Mouse (Mus musculus): ENCODE data around the gene Kdm3a.

Gene Kdm3a

DNA sequence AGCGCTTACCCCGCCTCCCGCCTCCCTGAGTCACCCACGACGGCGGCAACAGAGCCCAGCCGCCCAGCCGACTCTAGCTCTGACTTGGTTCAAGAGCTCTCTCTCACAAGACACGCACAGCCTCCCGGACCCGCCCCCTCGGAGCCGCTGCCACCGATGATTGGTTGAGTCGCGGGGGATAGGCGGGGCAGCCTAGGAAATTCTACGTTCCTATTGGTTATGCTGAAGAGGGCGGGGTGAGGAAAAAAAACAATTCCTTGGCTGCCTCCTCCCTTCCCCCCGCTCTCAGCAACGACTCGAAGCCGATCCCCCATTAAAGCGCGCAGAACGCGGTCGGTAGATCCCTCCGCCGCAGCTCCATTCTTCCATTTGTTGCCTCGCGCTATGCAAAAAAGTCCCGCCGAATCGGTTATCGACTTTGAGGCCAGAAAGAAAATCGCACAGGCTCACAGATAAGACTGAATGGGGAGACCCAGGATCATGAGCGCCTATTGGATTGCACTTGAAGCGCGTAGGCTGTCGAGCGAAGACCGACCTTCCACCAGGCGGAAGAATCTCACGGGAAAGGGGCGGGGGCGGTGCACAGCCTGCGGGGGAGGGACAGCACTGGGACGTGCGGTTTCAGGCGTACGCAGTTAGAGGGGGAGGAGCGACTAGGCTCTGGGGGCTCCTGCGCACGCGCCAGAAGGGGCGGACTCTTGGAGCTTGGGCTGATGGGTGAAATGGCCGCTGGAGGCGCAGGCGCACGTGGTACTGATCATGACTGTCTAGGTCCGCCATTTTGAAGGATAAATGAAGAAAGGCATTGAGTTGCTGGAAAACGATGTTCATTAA is at the start of gene Kdm3a:
TSS of gene Kdm3a (minus strand) at position 162 of the 834 bp plus-strand sequence.
- under 1% methylated on average over 63 of the region's 63 CpGs for WGBS

DNA sequence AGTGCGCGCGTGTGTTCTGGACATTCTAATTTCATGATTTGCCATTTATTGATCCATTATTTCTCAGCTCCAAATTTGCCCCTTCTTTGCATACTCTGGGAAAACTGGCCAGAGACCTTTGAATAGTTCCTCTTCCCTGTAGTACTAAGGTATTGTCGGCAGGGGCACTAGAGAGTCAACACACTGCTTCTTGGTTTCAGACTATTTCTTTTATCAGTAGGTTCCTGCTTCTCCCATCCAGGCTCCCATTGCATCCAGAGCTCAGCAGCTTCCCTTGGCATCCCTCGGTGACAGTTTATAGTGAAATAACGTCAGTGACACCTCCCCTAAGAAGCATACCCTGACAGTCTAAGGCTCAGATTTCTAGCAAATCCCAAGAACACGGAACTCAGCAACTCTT is 46.1 kb upstream of the Kdm3a start:
- 71% methylated on average over 7 of the region's 7 CpGs for WGBS

DNA sequence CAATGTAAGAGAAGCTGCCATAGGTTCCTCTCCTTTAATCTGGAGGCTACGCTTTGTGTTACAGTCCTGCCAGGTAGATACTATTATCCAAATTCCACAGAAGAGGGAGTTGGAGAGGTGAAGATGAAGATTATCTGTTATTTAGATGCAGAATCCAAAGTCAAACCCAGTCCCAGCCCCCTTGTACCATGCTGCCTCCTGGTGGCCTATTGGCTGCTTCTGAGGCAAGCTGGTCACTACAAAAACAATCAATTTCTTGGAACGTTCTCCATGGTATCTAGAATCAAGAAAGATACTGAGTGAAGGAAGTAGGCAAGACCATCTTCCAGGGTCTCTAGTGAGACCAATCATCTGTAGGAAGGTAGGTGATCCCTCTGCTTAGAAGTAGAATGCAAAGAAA is 40.4 kb upstream of the Kdm3a start:
- 73% methylated on average over 2 of the region's 2 CpGs for WGBS

DNA sequence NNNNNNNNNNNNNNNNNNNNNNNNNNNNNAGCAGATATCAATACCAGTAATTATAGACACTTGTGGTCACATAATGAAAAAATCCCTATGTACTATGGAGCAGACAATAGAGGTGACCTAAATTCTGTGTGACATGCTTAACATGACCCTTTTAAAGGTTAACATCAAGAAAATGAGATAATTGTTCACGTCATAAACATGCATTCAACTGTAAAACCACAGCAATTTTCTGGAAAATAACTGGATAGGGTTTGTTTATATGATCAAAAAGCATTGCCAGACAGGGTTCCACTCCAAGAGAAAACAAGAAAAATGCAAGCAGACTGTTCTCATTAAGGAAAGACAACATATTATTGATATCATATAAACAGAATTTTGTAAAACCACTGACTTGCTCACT is 31.7 kb upstream of the Kdm3a start:
- 79% methylated on average over 1 of the region's 1 CpGs for WGBS

DNA sequence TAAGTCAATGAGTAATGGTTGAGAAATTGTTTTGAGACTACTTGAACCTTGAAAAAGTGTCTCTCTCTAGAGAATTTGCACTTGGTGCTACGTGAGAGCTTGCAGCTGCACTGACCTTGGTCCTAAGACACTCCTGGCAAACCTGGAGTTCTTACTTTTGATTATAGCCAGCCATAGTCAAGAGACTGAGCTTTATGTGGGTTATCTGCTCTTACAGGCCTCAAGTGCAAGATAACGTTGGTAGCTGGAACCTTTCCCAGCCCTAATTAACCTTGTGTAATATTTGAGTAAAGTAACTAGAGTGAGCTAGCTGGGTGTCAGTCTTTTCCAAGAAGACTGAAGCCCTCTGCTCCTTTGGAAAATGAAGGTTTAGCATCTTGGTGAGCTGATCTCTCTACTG is 25.5 kb upstream of the Kdm3a start:
- 72% methylated on average over 2 of the region's 2 CpGs for WGBS

DNA sequence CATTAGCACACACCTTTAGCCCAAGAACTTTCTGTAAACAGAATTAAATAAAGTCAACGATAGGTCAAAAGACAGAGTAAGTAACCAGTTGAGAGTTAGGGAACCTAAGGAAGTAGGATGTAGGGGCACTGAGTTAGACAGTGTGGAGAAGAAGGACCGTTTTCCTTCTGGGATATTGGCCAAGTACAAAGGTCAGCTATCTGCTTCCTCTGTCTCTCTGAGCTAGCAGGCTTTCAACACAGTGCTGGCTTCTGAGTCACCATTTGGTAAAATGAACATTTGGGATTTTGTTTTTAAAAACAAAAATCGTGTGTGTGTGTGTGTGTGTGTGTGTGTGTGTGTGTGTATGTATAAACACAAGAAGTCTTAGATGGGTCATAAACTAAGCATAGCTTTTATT is 23.0 kb upstream of the Kdm3a start:
- 64% methylated on average over 3 of the region's 3 CpGs for WGBS

DNA sequence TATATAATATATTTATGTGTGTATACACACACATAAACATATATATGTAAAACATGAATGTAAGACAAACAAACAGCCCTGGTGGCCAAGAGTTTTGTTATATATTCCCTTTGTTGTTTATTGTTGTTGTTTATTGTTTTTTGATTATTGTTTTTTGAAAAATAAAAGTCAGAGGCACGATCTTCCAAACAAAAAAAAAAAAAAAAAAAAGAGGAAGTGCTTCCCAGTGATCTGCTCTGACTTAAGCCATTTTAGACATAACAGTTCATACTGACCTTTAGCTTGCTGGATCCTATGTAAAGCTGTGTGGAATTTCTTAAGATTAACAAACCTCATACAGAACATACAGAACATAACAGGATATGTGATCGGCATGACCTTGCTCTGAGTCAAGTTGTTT is 19.1 kb upstream of the Kdm3a start:
- 77% methylated on average over 2 of the region's 2 CpGs for WGBS

DNA sequence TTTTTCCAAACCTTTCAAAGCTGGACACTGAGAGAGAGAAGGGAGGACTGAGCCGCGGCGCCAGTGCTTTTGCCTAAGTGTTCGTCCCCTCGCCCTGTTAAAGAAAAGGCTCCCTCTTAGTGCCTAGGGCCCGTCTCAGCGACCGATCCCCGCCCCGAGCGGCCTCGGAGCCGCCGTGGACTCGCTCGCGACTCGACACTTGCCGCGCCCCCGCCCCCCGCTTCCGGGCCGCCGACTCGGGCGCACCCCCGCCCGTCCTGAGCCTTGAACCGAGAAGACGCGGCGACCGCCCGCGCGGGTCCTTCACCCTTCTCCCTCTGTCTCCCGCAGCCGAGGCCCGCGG is 333 bp downstream of the Kdm3a start:
- 1% methylated on average over 41 of the region's 41 CpGs for WGBS

DNA sequence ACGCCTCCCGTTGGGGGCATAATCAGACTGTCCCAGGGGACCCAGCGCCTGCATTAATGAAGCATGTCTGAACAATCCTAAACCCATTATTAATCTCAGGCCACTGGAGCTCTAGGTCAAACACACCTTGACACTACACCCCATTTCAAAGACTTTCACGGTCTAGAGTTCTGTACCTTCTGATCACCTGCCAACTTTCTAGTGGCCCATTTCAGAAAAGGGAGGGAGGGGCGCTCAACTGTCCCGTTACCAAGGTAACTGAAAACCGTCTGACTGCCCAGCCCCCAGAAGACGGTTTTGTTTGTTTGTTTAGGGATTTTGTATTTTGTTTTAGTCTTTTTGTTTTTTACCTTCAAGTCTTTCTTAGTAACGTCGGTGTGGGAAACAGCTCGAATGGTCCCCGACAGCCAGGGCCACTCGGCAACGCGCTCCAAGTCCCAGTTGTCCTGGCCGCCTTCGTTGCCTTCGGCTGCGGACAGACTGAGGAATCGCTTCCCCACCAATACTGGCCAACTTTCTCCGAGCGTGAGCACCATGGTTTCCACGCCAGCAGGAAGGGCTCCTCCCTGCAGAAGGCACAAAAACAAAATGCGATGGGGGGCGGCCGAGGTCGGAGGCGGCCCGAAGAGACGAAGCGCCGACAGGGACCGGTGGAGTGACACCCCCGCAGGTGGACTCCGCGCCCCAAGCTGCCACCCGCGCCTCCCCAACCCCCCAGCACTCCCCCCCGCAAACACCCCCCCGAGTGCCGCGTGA is 906 bp downstream of the Kdm3a start:
- WGBS = under 1% methylated on average over 42 of the region's 42 CpGs

DNA sequence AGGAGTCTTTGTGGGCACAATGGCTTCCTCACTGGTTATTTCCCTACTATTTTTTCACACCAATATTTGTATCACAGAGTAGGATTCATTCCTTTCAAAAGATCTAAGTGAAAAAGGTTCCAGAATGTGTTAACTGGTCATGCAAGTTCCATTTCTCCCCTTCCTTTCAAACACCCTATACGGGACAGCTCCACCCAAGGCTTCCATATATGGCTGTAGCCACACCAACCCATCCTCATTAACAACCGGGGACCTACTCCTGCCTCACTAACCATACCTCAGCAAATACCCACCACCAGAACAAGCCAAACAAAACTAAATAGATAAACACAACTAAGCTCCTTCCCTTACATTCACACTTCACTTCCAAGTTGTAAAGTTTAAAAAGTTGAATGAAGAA is 1.6 kb downstream of the Kdm3a start:
- WGBS = 17% methylated on average over 2 of the region's 2 CpGs

DNA sequence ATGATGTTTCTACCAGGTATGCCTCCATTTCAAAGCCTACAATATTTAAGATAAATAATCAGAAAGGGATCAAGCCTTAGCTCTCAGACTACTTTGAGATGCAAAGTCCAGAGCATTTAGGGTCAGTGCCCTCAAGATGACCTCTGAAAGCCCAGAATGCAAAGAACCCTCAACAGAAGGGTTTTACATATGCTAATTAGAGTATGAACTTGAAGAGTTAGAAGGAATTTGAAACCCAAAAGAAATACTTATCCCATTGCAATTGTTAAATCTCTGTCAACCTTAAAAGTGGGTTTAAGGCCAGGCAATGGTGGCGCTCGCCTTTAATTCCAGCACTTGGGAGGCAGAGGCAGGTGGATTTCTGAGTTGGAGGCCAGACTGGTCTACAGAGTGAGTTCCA is 6.8 kb downstream of the Kdm3a start:
- 95% methylated on average over 2 of the region's 2 CpGs for WGBS

DNA sequence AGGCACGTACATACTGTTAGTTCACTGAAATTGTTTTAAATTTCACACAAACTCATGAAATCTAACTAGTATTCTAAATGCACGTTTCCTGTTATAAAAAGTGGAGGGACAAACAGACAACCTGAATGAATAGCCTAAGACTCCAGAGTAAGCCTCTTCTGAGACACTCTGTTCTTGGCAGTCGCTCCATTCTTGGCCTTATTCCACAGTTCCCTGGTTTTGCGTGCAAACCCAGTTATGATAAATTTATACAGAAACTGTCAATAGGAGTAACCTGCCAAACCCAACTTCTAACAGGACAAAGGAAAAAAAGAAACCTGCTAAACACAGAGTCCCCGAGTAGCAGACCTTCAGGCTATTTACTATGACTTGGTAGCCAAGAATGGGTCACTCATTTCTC is 10.8 kb downstream of the Kdm3a start:
- 32% methylated on average over 5 of the region's 5 CpGs for WGBS

DNA sequence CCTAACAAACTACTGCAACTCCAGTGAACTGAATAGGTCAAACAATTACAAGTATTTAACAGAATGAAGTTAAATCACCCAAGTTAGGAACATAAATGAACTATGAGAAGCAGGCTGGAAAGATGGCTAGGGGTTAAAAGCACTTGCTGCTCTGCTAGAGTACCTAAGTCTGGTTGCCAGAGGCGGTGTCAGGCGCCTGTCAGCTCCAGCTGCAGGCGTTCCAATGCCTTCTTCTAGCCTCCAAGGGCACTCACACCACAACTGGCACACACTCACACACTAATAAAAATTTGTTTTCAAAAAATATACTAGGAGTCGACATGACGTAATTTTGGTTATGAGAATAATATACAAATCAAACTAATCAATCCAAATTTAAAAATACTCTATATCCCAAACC is 11.2 kb downstream of the Kdm3a start:
- 68% methylated on average over 5 of the region's 5 CpGs for WGBS

DNA sequence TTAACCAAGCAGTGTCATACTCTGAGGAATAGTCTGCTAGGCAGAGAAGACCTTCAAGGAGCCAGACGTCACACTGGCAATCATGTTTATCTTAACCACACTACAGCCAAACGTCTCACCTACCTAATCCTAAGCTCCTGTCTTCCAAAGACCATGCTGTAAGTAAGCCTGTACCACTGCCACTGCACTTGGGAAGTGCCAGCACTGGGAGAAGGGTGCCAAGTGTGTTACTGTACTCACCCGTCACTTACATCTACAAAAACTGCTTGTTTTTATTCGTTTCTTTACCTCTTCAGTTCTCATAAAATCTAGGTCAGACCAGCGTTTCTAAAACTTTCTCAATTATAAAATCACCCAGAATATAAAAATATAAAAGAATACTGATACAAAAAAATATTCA is 15.8 kb downstream of the Kdm3a start:
- WGBS = 21% methylated on average over 5 of the region's 5 CpGs

DNA sequence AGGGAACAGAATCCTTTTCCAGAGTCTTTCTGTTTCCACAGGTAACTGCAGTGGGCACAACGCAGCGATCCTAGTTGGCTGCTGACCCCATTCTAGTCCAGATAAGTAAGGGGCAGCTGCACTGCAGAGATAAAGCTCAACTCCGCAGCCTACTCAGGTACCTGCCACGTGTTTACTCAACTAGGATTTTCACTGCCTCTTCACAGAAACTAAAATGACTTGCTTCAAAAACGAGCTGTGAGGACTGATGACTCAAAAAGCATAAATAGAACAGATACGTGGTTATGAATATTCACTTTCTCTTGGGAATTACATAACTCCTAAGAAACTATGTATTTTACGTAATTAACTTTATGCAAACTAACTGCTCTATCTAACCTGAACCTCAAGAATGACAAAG is 22.8 kb downstream of the Kdm3a start:
- WGBS = 49% methylated on average over 7 of the region's 7 CpGs

DNA sequence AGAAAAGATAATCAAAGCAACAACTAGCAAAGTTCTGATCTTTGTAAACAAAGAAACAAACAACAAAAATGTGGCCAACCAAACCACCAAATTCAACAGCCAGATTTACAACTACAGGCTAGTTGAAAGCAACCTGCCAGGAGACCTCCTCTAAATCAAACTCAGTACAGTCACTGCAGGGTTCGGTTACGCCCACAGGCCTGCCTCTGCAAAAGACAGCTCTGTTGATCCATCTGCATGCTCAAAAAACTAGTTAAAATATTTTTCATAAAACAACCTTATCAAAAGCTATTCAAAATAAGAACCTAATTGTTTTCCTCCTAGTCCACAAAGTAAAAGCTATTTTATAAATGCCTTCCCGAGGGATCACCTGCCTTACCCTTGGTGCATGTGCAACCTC is 25.0 kb downstream of the Kdm3a start:
- 66% methylated on average over 3 of the region's 3 CpGs for WGBS

DNA sequence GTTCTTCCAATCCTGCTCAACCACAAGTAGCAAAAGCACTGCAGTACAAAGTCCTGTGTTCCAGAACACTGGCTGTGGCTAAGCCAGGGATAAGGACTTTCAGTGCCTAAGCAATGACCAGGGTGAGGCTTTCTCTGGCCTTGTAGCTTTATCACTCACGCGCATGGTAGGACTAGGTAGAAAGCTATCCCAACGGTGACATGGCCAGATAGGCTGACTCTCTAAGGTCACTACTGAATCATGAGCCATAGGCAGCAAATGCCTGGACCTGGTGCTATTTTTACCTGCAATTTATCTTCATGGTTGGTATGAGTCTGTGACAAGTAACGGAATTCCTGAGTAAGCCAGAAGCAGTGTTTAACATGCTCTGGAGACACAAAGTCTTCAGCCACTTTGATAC is 42.6 kb downstream of the Kdm3a start:
- 94% methylated on average over 4 of the region's 4 CpGs for WGBS

DNA sequence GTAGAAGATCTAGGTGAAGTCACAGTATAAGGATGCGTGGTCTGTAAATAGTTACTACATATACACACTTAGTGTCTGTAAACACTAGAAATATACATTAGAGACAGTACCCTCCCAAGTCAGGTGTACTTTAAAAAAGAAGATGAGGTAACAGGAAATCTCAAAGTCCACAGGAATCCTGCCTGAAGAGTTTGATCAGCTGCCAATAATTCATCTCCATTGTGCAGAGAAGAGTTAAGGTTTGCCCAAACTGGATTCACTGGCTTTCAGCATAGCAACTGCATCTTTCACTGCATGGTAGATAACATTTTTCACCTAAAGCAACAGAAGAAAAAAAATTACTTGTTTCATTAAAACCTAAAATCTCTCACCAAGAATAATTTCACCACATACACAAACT is 43.4 kb downstream of the Kdm3a start:
- WGBS = 92% methylated on average over 1 of the region's 1 CpGs

DNA sequence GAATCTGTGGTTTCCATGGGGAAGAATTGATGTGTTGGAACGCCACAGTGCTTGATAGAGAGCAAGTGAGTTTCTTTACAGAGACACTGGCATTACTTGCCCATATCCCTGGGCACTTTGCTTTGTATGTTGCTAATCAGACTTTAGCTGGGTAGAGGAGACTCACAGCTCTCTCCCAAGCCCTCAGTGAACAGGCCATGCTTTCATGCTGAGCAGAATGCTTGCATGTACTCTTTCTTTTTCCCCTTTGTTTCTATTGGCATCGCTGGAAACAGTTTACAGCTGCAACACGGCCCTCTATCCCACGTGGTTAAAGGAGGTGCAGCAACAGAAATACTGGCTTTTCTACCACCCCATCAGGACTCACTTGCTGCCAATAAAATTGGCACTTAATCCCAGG is 49.6 kb downstream of the Kdm3a start:
- 34% methylated on average over 4 of the region's 4 CpGs for WGBS

DNA sequence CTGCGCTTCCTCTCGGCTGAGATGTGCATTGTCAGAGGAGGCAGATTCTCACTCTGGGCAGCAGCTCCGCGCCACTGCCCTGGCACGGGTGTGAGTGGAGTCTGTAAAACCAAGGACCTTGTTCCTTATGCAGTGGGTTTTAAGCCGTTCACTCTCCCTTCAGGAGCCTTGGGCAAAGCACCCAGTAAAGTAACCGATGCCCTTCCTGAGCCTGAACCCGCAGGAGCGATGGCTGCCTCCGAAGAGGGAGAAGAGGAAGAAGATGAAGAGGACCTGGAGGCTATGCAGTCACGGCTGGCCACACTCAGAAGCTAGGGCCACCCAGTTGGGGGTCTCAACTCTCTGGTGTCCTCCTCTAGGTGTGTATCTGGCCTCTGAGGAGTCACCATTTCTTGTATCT is 53.3 kb downstream of the Kdm3a start:
- 93% methylated on average over 11 of the region's 11 CpGs for WGBS

DNA sequence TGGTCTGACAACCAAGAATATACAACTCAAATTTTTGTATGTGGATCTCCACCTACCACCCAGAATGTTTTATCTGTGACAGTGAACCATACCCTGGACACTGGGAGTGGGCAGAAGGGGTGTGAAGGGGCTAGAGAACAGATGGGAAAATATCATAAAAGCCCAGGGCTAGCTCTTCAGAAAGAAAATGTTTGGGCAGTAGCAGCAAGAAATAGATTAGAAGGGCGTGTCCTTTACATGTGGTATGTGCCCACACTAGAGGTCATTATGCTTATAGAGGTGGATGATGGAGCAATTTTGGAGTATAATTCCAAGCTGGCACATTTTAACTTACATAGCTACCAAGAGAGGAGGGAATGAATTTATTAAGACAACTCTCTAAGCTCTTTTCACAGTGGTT is 57.4 kb downstream of the Kdm3a start:
- WGBS = 92% methylated on average over 1 of the region's 1 CpGs

DNA sequence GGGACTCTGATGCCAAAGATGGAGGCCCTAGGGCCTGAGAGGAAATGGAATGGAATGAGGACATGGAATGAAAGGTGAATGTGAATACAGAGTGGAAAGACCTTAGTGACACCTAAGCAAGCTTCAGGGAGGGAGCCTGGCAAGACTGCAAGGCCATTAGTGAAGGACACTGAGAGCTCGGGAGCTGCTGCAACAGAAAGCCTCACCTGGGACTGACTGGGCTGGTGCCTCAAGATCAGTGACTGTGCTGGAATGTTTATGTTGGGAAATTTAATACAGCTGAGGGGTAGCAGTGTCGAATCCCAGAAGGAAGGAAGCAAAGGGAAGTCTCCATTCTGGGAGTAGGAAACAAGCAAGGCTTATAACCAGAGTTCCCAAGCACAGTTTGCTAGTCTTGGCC is 63.8 kb downstream of the Kdm3a start:
- 64% methylated on average over 2 of the region's 2 CpGs for WGBS

DNA sequence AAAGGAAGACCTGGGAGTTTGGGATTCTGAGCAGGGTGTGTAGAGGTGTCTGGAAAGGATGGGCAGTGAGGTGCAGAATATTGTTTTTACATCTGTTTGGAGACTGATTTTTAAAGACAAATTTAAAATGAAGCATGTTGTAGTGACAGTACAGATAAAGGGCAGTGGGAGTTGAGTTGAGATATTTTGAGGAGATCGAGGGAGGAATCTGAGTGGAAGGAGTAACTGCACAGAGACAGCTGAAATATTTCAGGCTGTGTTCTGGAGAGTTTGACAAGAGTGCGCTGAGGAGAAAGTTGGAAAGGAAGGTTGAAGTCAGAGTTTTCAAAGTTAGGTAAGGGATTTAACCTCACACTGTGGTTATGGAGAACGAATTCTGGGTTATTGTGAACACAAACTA is 64.2 kb downstream of the Kdm3a start:
- 54% methylated on average over 3 of the region's 3 CpGs for WGBS

Data from cerebral cortex, adult 2 months (tissue).